Mouse (Mus musculus) thymus, postnatal 25 days (tissue): ENCODE results near the gene Ube2i.
"Not testable (repeated sequence)": the region's sequence is repeated elsewhere in the genome, so short reads cannot be mapped to it uniquely, and the experiment has no call there.

ENCODE experiments used
- DNase-seq: peaks from one replicate; pipeline ENCODE4 v3.0.0; 2022

Ube2i gene

GRCm38 (mm10) chr17:25252643-25253042, 21.8 kb downstream of the Ube2i start:
- DNase-seq: no peak

- DNase-seq: no peak
These were observed 24.1 kb downstream of the Ube2i start for GRCm38 (mm10) chr17:25250181-25250835.

GRCm38 (mm10) chr17:25248033-25248750, 26.2 kb downstream of the Ube2i start:
- DNase-seq: peak; percentile 41

DNA sequence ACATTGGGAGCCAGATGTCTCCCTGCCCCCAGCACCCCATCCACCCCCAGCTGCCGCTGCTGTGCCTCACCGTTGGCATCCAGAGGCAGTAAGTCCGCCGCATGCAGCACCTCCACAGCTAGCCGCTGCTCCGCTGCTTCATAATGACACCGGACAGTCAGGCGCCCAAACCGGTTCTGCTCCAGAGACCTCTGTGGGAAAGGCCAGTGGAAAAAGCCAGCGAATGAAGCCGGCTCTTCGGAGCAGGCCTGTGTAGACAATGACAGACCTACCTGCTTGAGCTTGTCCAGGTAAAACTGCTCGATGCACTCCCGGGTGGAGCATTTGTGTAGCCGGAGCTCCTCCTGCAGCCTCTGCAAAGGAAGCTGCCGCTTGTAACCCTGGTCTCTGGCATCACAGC, 30.2 kb downstream of the Ube2i start:
- DNase-seq: no peak

GRCm38 (mm10) chr17:25243131-25243780, 31.2 kb downstream of the Ube2i start:
- DNase-seq: no peak

DNA sequence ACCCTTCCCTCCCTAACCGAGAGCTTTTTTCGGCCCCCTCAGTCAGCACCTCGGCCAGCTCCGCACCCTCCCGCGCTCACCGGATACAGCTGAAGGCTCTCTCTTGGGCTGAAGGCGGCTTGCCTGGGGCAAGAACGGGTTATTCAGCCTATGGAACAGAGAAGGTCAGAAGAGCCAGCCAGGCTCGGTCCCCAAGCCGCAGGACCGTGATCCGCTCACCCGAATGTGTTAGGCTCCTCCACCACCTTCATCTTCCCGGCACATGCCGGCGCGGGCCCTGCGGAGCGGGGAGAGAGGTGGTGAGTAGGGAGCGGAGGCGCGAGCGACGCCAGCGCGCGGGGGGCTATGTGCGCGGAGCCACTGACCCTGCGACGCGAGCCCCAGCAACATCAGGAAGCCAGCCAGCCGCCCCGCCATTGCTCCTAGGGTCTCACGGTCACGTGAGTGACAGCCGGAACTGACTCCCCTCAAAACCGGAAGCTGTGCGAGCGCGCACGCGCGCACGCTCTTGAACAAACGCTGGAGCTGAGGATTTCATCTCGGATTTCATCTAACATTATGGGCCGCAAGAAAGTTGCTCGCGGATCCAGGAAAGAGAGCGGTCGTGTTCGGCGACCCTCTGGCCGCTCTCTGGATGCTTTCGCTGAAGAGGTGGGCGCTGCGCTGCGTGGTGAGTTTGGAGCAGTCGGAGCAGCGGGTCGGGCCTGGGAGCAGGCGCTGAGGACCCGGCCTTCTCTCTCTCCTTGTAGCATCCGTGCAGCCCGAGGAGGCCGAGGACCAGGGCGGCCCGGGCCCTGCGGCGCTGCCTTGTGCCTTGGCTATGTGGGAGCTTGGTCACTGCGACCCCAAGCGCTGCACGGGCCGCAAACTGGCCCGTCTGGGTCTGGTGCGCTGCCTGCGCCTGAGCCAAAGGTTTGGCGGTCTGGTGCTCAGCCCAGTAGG, 34.5 kb downstream of the Ube2i start, which contains the start of the genes Gnptg and Tsr3:
TSS of gene Gnptg (minus strand) at position 430 of the 942 bp plus-strand sequence.
TSS of gene Tsr3 (plus strand) at position 476 of the 942 bp plus-strand sequence.
- DNase-seq: peak; percentile 85

GRCm38 (mm10) chr17:25235635-25236034, 38.8 kb downstream of the Ube2i start:
- no peak for DNase-seq

GRCm38 (mm10) chr17:25231621-25232020, 42.8 kb downstream of the Ube2i start:
- DNase-seq: not testable (repeated sequence)

- DNase-seq: no peak
These were observed 43.7 kb downstream of the Ube2i start for GRCm38 (mm10) chr17:25230700-25231099.

GRCm38 (mm10) chr17:25230014-25230655, 44.3 kb downstream of the Ube2i start:
- not testable (repeated sequence) for DNase-seq

- no peak for DNase-seq
These were observed 46.4 kb downstream of the Ube2i start for GRCm38 (mm10) chr17:25227991-25228390.

- DNase-seq: no peak
These were observed 48.8 kb downstream of the Ube2i start for GRCm38 (mm10) chr17:25225659-25226058.

DNA sequence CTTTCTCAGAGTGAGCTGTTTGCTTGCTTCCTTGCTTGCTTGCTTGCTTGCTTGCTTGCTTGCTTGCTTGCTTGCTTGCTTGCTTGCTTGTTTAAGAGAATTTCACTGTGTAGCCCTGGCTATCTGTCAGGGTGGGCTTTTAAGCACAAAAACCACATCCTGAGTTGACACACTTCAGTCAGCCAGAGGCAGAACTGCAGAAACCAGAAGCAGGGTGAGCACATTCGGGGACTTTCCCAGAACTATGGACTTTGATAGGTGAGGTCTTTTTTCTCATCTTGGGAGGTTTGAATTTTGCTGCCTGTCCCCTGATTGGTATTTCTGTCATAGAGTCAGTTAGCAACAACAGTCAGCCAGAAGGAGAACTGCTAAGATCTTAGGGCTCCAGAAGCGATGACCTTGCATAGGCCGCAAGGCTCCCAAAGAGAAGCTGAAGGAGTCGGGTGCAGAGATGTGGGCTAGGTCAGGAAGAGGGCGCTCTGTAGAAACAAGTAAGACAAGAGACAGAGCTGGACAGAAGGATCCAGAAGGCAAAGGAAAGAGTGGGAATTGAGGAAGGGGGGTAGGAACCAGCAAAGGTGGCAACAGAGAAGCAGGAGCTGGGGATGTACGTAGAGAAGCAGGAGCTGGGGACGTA, 49.7 kb downstream of the Ube2i start:
- peak; percentile 60 for DNase-seq

- no peak for DNase-seq
These were observed 51.3 kb downstream of the Ube2i start for GRCm38 (mm10) chr17:25222951-25223601.

- DNase-seq: peak; percentile 63
These were observed 51.9 kb downstream of the Ube2i start for GRCm38 (mm10) chr17:25222504-25222940.

DNA sequence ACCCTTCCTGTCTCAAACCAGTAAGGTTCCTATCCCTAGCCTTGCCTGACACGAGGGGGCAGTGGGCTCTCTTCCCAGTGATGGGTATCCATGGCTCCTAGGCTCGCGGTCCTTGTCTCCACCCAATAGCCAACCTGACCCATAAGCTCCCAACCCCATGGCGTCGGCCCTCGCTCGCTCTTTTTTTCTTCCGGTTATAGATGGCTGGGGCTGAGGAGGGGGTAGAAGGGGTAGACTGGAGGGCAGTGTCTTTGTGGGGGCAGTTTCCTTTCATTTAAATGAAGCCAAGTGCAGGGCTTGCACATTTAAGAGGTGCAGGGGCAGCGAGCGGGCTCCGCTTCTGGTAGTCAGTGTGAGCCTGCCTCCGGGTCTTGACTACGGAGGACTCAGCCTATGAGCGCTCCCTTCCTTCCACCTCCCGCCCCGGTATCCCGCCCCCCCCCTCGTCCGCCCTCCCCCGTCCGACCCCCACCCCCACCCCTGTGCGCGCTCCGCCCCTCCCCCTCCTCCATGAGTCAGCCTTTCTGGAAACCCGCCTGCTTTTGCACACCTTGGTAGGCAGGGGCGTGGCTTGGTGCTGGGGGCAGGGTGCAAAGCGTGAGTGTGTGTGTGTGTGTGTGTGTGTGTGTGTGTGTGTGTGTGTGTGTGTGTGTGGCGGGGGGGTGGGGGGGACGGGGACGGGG, 52.5 kb downstream of the Ube2i start:
- DNase-seq: peak; percentile 82

GRCm38 (mm10) chr17:25220746-25221145, 53.7 kb downstream of the Ube2i start:
- DNase-seq: no peak

GRCm38 (mm10) chr17:25219492-25220295, 54.7 kb downstream of the Ube2i start:
- peak; percentile 50 for DNase-seq

DNA sequence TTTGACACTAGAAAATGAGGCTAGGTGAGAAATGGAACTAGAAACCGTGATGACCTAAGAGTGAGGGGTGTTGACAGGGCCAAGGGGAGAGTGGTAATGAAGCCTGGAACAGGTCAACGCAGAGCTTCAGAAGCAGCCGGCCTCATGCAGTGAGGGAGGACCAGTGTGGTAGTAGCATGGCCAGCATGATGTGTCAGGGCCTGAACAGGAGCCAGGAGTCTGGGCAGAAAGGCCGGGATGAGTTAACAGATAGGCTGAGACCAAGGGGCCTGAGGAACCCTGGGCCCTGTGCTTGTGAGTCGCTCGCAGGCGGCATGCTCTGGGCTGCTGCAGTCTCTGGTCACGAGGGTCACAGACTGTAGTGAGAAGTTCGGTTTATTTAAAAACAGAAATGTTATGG, 55.5 kb downstream of the Ube2i start:
- no peak for DNase-seq
